Mouse (Mus musculus): Measurements from ENCODE around the gene Kctd15.
A peak's percentile ranks its signal among the peaks of the same experiment; 100 is the strongest.

Gene Kctd15

DNA sequence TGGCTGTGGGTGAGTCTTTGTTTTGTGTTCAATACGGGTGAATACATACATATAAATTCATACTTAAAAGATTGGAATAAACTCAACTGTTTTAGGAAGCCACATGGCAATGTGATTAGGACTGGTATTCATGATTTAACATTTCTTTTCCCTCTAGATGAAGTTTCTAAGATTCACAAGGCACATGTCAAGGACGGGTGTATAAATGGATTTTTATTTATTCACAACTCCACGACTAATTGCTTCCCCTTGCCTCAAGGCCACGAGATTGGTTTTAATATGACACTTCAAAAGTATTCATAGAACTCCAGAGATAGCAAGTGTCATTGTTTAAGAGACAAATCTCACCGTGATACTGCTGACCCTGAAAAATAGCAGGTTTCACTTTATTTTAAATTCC, at the start of gene Kctd15:
TSS of gene Kctd15 (minus strand) at position 101 of the 400 bp plus-strand sequence.
- no peak for DNase-seq (ENCODE audit: low spot score)

DNA sequence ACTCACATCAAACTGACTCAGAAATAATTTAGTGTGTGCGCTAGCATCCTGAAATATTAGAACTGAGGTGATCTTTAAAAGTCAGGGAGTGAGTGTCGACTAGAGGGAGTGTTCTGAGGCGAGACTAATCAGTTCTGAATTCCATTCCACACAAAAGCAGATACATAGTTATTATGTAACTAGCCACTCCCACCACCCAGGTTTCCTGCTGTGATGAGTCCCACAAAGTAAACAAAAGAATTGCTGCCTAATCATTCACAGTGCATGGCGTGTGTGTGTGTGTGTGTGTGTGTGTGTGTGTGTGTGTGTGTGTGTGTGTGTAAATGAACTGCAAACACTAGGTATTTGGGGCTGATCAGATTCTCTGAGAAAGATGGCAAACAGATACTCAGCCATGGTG, 47.9 kb upstream of the Kctd15 start:
- no peak for DNase-seq (ENCODE audit: low spot score)

DNA sequence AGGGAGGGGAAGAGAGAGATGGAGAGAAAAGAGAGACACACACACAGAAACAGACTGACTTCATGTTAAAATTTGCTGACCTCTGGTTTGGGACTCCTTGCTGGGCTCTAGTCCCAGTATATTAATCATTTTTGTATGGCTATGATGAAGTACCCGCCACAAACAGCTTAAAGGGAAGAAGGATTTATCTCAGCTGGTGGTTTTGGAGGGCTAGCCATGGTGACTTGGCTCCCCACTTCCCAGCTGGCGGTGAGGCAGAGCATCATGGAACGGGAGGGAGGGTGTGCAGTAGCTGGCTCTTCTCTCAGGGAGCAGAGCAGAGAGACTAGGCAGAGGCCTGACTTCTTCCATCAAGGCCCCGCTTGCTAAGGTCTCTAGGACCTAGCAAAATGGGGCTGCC, 46.9 kb upstream of the Kctd15 start:
- no peak for DNase-seq (ENCODE audit: low spot score)

DNA sequence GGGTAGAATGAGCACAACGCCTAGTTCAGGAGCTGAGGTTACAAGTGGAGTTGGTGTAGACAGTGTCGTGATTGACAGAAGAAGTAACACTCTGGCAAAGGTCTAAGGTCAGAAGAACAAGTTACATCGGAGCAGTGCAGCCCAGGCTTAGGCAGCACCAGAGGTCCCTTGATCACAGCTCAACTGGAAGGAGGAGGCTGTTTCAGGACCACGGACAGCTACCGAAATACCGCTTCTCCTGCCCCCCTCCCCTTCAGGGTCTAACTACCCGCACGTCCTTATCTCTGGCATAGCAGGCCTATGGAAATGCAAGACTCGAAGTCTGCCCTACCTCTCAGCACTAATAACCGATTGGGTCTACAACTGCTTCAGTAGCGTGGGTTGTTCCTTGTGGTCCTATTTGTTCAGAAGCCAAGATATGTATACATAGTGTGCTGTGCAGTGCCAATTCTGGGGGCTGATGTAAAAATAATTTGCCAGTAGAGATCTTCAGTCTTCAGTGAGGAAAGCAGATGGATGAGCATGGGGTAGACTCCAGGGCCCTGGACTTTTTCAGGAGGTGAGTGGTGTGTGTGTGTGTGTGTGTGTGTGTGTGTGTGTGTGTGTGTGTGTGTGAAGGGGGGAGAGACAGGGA, 46.3 kb upstream of the Kctd15 start:
- DNase-seq (ENCODE audit: low spot score) = no peak

DNA sequence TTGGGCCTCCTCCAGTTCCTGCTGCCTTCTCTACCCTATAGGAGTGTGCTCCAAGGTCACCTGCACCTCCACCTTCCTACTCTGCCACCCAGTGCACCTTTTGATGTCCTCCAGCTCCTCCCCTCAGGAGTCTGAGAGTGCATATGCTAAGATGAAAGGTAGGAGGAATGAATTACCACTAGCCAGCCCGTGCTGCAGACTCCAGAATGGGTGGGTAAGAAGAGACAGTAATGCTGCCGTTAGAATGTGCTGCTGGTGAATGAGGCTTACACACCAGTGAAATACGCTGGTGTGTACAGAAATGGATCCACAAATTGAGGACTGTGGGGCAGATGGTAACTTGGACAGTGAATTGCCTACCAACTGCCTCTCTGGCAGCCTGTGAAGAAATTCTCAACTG, 43.4 kb upstream of the Kctd15 start:
- no peak for DNase-seq (ENCODE audit: low spot score)

DNA sequence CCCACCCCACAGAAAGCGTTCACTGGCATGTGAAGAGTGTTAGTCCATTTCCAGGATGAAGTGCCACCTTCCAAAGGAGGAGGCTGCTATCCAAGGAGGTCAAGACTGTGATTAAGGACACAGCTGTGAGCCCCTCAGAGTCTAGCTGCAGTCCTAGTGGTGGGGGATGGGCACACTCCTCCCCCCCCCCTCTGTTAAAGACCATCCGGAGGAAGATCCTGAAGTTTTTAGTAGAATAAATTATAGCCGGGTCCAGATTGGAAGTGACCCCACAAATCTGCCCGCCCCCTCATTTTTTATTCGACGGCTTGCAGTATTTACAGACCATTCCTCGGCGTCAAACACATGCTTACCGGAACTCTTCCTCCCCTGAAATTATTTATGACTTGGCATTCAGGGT, 41.7 kb upstream of the Kctd15 start:
- no peak for DNase-seq (ENCODE audit: low spot score)

DNA sequence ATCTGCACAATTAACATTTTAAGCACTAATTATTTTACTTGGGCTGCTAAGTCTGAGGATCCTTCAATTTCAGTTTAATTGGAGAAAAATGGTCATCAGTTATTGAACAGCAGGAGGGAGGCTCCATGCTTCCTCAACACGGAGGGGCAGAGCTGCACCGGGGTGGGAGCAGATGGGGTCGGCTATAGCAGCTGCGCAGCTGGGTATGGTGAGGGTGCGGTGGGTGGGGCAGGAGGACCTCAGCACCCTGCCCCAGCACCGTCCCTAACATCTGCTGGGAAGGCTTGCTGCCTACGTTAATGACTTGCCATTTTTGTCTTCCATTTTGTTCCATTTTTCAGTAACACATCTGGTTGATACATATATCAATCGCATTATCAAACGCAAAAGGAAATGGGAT, 39.6 kb upstream of the Kctd15 start:
- no peak for DNase-seq (ENCODE audit: low spot score)

DNA sequence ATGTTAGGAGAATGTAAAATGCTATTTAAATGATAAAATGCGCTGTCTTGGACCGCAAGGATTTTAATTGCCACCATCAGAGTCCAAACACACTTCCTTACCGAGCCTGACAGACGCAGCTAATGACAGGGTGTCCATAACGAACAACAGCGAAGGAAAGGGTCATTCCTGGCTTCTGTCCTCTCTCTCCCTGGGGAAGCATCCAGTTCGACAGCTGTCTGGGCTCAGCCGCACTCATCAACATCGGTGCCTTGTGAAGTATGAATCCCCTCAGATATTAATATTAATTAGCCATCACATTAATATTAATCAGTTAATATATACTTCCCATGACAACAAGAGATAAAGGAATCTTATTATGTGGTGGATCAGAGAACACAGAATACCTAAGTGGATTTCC, 38.4 kb upstream of the Kctd15 start:
- DNase-seq (ENCODE audit: low spot score) = no peak

DNA sequence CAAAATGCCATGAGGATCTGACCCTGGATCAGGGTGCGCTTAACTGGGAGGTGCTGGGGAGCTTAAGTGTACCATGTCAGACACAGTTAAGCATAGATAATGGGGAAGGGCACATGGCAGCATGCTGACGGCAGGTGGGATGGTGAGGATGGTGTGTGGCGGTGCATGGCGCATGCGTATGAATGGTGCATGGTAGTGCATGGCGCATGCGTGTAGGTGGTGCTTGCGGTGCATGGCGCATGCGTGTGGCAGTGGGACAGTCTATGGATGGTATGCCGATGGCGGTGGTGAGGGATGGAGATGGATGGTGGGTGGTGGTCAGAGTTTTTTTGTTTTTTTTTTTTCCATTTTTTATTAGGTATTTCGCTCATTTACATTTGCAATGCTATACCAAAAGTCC, 37.4 kb upstream of the Kctd15 start:
- DNase-seq (ENCODE audit: low spot score) = peak; percentile 55

DNA sequence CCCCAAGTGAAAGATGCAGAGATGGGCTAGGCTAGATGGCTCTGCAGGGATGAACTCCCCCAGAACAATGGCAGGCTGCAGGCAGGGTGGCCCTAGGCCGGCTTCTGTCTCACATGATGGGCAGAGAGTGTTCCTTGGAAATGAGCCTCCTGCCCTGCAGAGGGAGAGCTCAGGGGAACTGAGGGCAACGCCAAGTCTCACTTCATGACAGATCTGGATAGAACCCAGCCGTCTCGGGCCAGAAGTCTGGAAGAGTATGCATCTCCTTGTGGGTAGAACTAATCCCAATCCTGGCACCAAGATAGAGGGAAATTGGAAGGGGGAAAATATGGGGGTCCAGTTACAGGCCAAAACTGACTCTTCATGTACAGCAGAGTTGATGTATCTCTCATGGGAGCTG, 36.5 kb upstream of the Kctd15 start:
- DNase-seq (ENCODE audit: low spot score) = no peak

DNA sequence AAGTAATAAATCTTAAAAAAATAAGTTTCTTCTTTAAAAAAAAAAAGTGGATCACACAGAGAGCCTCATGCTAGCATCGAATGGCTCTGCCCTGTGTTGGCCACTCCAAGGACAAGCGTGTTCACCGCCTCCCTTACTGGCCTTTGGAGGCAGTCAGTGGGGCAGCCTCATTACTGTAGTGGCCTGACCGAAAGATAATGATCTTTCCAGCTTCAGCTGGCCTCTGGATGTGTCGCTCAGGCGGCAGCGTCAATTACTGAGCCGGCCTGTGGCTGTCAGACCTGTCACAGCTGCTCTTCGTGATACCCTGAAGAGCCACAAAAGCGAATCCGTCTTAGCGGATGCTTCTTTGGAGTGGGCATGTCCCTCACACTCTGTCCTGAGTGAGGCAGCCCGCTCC, 33.6 kb upstream of the Kctd15 start:
- no peak for DNase-seq (ENCODE audit: low spot score)

DNA sequence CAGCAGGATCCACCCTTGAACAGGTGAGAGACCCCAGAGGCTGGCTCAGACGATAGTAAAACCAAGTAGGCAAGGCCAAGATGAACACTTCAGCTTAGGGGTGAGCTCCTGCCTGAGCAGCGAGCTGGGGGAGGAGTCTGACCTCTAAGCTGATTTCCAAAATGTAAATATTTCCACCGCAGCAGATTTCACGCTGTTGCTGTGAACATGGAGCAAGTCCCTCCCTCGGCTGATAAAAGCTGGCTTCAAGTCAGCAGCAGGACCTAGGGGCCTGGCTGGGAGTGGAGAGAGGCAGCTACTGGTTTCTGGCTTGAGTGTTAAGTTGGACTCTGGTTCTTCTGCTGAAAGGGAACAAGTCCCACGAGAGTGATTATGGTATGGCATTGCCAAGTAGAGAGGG, 32.5 kb upstream of the Kctd15 start:
- no peak for DNase-seq (ENCODE audit: low spot score)

DNA sequence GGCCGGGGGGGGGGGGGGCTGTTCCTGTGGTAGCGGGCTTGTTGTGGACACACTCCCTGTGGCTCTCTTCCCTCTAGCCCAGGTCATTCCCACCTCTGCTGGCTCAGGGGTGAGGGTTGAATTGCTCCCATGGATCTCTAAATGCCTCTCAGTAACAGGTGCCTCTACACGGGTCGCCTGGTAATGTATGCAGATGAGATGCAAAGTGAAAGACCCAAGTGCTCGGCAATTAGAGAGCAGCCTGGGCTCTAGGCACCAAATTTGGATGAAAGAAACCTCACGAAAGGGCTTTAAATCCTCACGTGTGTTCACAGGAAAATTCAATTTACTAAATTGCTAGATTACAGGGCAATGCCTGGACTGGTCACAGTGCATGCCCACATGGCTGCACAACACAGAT, 29.3 kb upstream of the Kctd15 start:
- no peak for DNase-seq (ENCODE audit: low spot score)

DNA sequence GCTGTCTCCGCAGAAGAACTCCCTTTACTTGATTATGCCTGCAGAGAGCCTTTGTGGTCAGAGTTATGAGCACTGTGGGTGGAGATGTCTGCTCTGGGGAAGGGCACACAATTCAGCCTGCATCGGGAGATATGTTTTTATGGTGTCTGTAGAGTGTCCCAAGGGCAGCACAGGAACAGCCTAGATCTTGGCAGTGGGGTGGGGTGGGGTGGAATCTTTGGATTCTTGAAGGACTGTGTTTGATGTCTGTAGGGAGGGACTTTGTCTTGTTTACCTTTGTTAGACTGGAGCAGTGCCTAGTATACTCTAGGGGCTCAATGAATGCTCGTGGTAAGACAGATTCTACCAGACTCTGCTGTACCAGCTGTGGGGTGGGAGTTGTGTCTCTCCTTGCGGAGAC, 28.6 kb upstream of the Kctd15 start:
- no peak for DNase-seq (ENCODE audit: low spot score)

DNA sequence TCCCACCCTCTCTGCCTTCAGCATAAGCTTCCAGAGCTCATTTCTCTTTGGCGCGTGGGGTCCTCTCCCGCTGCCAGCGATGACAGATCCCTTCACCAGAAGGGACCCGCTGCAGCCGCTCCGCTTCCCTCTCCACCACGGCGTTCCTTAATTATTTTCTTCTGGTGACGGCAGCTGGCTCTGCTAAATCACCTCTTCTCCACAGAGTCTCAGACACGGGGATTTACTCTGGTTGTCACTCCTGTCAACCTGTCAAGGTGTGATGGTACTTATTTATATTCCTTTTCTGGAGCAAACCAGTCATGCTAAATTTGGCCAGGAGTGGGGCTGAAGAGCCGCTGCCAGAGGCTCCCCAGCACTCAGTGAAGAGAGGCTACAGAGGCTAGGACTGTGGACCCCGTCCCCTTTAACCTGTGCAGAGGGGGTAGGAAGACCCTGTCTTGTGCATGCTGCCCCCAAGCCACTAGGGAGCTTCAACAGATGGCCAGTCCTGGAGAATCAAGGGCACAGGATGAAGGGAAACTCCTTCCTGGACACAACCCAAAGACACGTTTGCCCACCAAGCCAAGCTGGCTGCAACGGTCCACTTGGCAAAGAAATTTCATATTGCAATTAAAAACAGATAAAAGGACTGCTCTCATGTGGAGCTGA, 24.4 kb upstream of the Kctd15 start:
- no peak for DNase-seq (ENCODE audit: low spot score)

DNA sequence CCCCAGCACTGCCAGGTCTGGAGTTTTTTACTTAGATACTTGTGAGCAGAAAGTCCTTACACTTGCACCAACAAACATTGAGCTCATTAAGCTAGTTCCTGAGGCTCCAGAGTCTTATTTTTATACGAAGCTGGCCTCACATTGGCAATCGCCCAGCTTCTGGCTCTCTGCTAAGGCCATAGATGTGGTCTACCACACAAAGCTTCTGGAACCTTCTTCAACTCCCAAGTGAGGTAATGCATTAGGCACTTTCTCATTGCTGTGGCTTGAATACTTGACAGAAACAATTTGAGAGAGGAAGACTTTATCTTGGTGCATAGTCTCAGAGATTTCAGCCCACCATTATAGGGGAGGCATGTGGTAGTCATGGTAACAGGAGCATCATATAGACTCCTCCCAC, 23.4 kb upstream of the Kctd15 start:
- no peak for DNase-seq (ENCODE audit: low spot score)

DNA sequence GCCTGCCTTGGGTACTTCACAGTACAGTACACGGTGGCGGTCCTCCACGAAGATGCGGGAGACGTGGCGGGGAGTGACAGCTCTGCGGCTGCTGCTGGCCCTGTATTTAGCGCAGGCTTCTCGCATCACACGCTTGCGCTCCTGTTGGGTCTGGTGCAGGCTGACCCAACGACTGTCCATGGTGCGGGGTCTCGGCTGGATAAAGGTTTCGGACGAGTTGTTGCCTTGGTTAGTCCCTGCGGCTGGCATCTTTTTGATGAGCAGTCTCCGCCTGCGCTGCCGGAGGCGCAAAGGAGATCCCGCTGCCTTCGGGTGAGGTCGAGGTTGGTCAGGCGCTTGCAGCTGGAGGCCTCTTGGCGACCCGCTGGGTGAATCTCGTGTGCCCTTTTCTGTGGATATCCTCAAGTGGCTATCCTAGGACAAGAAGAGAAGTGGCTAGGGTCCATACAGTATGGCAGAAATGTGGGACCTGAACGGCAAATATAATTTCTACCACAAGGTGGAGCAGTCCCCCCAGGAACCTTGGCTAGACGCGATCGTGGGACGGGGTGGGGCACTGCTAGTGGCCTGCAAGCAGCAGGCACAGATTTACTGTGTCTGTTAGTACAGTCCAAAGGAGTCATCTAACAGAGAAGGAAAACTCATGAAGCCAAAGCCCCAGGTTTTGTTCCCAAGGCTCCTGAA, 19.4 kb upstream of the Kctd15 start:
- peak; percentile 42 for DNase-seq (ENCODE audit: low spot score)

DNA sequence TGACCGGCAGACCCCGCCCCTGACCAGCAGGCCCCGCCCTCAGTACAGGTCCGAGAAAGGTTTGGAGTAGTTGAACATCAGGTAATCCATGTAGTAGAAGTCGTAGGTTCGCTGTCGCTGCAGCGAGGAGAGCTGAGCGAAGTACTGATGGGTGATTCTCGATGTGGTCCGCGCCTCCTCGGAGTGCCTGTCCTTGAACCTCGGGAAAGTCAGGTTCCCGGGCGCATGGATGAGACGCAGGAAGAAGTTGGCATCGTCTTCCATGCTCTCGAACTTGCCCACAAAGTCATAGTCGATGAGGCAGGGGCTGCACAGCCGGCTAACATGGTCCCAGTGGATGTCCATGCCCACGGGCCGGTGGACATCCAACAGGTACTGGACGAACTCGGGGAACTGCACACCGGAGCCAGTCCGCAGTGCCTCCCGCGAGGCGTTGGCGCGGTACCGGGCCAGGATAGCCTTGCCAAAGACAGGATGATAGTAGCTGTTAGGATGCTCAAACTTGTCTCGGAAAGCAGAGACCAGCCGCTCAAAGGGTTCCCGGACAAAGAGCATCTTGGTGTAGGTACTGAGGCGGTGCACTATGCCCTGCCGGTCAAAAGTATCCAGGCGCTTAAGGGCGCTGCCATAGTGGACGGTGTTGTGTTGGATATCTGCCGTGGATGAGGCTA, 18.7 kb upstream of the Kctd15 start:
- no peak for DNase-seq (ENCODE audit: low spot score)

DNA sequence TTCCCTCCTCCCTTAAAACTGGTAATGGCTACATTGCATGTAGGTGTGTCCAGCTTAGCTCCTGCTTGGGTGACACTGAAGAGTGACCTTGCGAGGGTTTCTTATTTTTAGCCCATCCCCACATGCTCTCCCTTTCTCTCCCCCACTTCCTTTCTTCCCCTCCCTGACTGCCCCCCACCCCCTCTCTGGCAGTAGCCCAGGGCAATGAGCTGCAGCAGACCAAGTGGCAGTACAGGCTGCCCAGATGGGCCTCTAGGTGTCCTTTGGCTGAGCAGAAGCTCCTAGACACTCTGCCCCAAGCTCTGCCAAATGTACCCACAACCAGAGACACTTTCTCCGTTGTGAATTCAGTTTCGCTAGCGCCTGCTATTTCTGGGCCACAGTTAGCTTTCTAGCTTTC, 16.4 kb upstream of the Kctd15 start:
- DNase-seq (ENCODE audit: low spot score) = no peak

DNA sequence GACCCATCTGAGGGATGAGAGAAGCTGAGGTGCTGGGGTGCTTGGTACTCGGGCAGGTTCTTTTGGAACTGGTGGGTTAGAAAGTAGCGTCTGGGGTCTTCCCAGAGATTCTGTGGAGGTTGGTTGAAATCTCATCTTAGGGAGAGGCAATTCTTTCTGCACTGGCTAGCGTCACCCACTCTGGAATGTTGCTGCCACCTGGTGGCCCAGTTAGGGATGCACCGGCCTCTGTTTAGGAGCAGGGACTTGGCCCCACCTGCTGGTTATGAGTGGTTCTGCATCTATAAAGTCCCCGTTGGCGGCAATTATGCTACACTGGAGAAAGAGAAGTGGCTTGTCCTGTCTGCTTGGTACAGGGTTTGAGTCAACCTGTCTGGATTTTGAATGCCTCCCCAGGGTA, 15.4 kb upstream of the Kctd15 start:
- DNase-seq (ENCODE audit: low spot score) = peak; percentile 81

DNA sequence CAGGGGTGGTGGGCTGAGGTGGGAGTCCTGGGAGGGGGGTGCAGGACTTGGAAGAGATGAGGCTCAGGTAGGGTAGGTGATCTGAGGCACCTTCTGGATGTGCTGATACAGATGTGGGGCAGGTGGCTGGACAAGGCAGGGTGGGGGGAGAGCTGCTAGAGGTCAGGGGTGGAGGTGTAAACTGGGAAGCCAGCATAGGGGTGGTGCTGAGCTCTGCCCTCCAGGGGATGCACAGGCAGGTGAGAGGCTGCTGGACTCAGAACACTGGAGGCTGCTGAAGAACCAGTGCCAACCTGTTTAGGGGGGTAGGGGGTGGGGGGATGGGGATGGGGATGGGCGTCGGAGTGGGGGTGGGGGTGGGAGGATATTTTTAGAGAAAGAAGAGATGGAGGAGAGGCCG, 14.2 kb upstream of the Kctd15 start:
- DNase-seq (ENCODE audit: low spot score) = no peak

DNA sequence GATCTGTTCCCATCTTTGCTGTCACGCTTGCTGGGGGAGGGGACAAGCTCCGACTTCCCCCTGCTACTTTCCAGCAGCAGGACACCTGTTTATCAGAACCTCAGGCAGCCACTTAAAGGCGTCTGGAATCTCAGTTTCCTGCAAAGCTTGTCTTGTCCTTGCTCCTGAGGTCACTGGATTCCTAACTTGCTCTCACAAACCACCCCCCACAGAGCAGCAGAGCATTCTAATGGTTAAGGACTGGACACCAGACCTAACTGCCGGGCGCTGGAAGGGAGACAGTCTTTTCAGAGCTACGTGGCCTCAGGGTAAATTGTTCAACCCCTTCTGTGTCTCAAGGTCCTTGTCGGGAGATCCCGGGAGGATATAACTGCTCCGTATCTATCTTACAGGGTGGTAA, 12.8 kb upstream of the Kctd15 start:
- no peak for DNase-seq (ENCODE audit: low spot score)

DNA sequence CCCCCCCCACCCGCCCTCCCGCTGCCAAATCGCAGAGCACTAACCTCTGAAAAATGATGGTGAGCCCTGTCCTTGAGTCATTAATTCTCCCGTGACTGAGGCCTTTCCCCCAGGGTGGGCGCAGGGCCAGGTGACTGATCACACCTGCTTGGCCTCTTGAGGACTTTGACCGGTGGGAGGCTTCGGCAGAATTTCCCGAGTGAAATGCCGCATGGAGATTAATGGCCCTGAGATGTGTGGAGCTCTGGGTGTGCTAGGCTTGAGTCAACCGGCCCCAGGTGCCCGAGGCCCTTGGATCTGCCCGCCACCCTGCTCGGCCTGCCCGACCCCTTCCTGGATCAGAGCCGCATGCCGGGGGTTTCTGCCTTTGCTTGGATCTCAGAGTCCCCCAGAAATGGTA, 11.3 kb upstream of the Kctd15 start:
- DNase-seq (ENCODE audit: low spot score) = no peak
